Mouse (Mus musculus): Measurements from ENCODE around the gene Kcnv2. TPM values are rescaled to one million over a fixed set of nuclear protein-coding genes. Genes with fewer than 3 reads are reported as not detected.

Kcnv2 gene
- not detected in 2 replicates for total RNA-seq (2014; fragmentation: Nextera tagmentation)
- 0.06 and 0.16 TPM in 2 replicates for total RNA-seq (2017)
- polyA plus RNA-seq (2012) = not detected in 2 replicates

DNA sequence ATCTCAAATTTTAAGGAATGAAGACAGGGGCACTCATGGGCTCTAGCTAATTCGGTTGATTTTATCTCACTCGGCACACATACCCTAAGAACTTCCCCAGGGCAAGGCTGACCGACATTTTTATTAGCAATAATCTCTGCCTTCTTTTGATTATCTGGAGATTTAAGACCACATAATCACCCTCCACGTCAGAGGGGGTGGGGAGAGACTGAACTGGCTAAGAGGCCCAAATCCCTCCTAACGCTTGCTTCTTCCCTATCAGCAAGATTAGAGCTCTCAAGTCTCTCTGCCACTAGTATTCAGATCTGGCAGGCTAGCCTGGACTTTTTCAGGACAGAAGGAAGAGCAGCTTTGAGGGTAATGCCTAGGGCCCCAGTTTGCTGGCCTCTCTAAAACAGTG lies at the start of gene Kcnv2:
TSS of gene Kcnv2 (plus strand) at position 308 of the 400 bp plus-strand sequence.
- ATAC-seq (ENCODE audit: extremely low read depth, insufficient number of reproducible peaks, low FRiP score, poor library complexity, severe bottlenecking) = no peak
- no peak for DNase-seq (ENCODE audit: low spot score)
- H3K36me3 ChIP-seq (replicated peaks) = no peaks in the 10 kb centered on the region
- peaks cover 4% of the 10 kb centered on the region; the same call in 1 of the 2 replicates for H3K27me3 ChIP-seq (ENCODE audit: insufficient read depth, low read length)
- H3K4me3 ChIP-seq (ENCODE audit: low read depth, low read length) = no peak within 1 kb of the TSS
- no peaks in the 10 kb centered on the region for H3K4me1 ChIP-seq (ENCODE audit: insufficient read depth, low read depth, low read length)
- TF ChIP-seq TAL1 (conservative IDR thresholded peaks at IDR 0.05; ENCODE audit: low read depth, low read length) (no peak), POLR2AphosphoS5 (IDR thresholded peaks at IDR 0.05; ENCODE audit: insufficient replicate concordance, low read depth, low read length) (no peak), CTCF (IDR thresholded peaks at IDR 0.05; ENCODE audit: low read depth, low read length) (no peak), GATA2 (IDR thresholded peaks at IDR 0.05; ENCODE audit: borderline replicate concordance, low read depth, low read length) (no peak), GATA1 (IDR thresholded peaks at IDR 0.05; ENCODE audit: borderline replicate concordance, low read length) (no peak)
- no peaks in the 10 kb centered on the region; the same call in 1 of the 2 replicates for H3K9me3 ChIP-seq (replicated peaks)

DNA sequence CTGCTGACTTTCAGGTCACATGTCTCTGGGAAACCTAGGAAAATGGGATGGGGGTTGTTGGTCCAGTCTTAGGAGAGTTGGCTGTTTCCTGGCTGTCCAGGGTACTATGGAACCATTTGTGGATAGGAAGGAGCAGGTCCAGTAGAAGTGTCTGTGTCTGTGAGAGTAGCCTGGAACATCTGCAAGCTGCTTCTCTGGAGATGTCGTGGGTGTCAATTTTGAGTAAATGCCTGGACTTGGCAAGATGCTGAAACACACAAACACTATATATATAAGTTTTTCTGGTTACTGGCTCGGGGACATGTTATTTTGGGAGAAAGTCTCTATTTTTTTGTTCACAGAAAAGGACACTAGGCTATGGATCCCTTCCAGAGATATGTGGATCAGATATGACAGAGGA lies 49.0 kb upstream of the Kcnv2 start:
- TF ChIP-seq CTCF (IDR thresholded peaks at IDR 0.05; ENCODE audit: low read depth, low read length) (no peak), GATA1 (IDR thresholded peaks at IDR 0.05; ENCODE audit: borderline replicate concordance, low read length) (no peak), POLR2AphosphoS5 (IDR thresholded peaks at IDR 0.05; ENCODE audit: insufficient replicate concordance, low read depth, low read length) (no peak), GATA2 (IDR thresholded peaks at IDR 0.05; ENCODE audit: borderline replicate concordance, low read depth, low read length) (no peak), TAL1 (conservative IDR thresholded peaks at IDR 0.05; ENCODE audit: low read depth, low read length) (no peak)
- Histone ChIP-seq H3K4me3 (ENCODE audit: low read depth, low read length) (no peak overlapping the region), H3K36me3 (replicated peaks) (no peaks in the 10 kb centered on the region), H3K4me1 (ENCODE audit: insufficient read depth, low read depth, low read length) (no peaks in the 10 kb centered on the region), H3K27me3 (ENCODE audit: insufficient read depth, low read length) (no peaks in the 10 kb centered on the region), H3K9me3 (replicated peaks) (no peaks in the 10 kb centered on the region)
- DNase-seq (ENCODE audit: low spot score) (no peak), ATAC-seq (ENCODE audit: extremely low read depth, insufficient number of reproducible peaks, low FRiP score, poor library complexity, severe bottlenecking) (no peak)

DNA sequence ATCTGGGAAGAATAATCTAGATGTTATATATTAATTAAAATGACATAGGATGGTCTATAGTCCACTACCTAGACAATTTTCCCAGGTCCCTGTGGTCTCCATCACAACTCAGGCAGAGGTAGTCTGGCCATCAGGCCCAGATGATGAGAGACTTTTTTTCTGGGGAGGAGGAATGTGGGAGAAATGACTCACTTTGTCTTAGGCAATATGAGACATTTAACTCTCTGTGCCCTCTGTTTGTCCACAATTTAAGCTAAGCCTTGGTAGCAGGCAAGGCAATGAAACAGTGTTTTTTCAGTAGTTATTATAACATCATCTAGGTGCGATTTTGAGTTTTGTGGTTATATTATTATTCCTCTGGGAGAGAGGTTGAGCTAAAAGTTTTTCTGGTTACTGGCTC lies 48.0 kb upstream of the Kcnv2 start:
- H3K9me3 ChIP-seq (replicated peaks) = no peaks in the 10 kb centered on the region
- H3K4me1 ChIP-seq (ENCODE audit: insufficient read depth, low read depth, low read length) = no peaks in the 10 kb centered on the region
- H3K4me3 ChIP-seq (ENCODE audit: low read depth, low read length) = no peak overlapping the region
- no peak for ATAC-seq (ENCODE audit: extremely low read depth, insufficient number of reproducible peaks, low FRiP score, poor library complexity, severe bottlenecking)
- no peak for DNase-seq (ENCODE audit: low spot score)
- no peaks in the 10 kb centered on the region for H3K36me3 ChIP-seq (replicated peaks)
- no peak for TF ChIP-seq GATA2 (IDR thresholded peaks at IDR 0.05; ENCODE audit: borderline replicate concordance, low read depth, low read length)
- TF ChIP-seq POLR2AphosphoS5 (IDR thresholded peaks at IDR 0.05; ENCODE audit: insufficient replicate concordance, low read depth, low read length) = no peak
- no peak for TF ChIP-seq CTCF (IDR thresholded peaks at IDR 0.05; ENCODE audit: low read depth, low read length)
- no peak for TF ChIP-seq GATA1 (IDR thresholded peaks at IDR 0.05; ENCODE audit: borderline replicate concordance, low read length)
- no peak for TF ChIP-seq TAL1 (conservative IDR thresholded peaks at IDR 0.05; ENCODE audit: low read depth, low read length)
- H3K27me3 ChIP-seq (ENCODE audit: insufficient read depth, low read length) = no peaks in the 10 kb centered on the region

DNA sequence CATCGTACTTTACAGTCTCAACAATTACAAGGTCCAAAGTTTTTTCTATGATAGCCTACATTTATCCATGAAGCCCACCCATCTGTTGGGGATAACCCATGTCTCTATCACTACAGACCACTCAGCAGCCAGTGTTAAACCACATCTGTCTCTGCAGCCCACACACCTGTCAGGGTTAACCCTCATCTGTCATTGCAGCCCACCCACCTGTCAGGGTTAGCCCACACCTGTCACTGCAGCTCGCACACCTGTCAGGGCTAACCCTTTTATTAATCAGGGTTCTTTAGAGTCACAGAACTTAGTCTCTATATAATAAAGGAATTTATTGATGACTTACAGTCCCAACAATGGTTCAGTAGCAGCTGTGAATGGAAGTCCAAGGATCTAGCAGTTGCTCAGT lies 43.2 kb upstream of the Kcnv2 start:
- Histone ChIP-seq H3K27me3 (ENCODE audit: insufficient read depth, low read length) (no peaks in the 10 kb centered on the region), H3K4me3 (ENCODE audit: low read depth, low read length) (no peak overlapping the region), H3K4me1 (ENCODE audit: insufficient read depth, low read depth, low read length) (no peaks in the 10 kb centered on the region), H3K36me3 (replicated peaks) (no peaks in the 10 kb centered on the region), H3K9me3 (replicated peaks) (no peaks in the 10 kb centered on the region)
- no peak for DNase-seq (ENCODE audit: low spot score)
- ATAC-seq (ENCODE audit: extremely low read depth, insufficient number of reproducible peaks, low FRiP score, poor library complexity, severe bottlenecking) = no peak
- TF ChIP-seq TAL1 (conservative IDR thresholded peaks at IDR 0.05; ENCODE audit: low read depth, low read length) (no peak), CTCF (IDR thresholded peaks at IDR 0.05; ENCODE audit: low read depth, low read length) (no peak), POLR2AphosphoS5 (IDR thresholded peaks at IDR 0.05; ENCODE audit: insufficient replicate concordance, low read depth, low read length) (no peak), GATA2 (IDR thresholded peaks at IDR 0.05; ENCODE audit: borderline replicate concordance, low read depth, low read length) (no peak), GATA1 (IDR thresholded peaks at IDR 0.05; ENCODE audit: borderline replicate concordance, low read length) (no peak)

DNA sequence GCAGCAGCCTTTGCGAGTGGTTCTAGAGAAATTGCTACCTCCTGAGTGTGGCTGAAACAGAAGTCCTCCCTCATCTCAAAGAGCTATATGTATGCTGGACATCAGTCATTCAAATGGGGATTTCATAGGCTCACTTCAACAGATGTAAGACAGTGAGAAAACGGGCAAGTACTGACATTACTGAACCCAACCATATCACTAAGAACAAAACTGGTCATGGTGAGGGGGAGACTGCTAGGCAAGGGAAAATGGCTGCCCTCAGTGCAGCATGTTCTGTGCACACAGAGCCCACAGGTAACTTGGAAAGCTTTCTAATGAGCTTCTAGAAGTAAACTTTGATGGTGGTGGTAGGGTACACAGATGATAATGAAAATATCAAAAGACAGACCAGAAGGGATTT lies 12.3 kb upstream of the Kcnv2 start:
- DNase-seq (ENCODE audit: low spot score) (no peak), ATAC-seq (ENCODE audit: extremely low read depth, insufficient number of reproducible peaks, low FRiP score, poor library complexity, severe bottlenecking) (no peak)
- H3K36me3 ChIP-seq (replicated peaks) = no peaks in the 10 kb centered on the region
- no peaks in the 10 kb centered on the region for H3K9me3 ChIP-seq (replicated peaks)
- H3K4me3 ChIP-seq (ENCODE audit: low read depth, low read length) = no peak overlapping the region
- no peak for TF ChIP-seq TAL1 (conservative IDR thresholded peaks at IDR 0.05; ENCODE audit: low read depth, low read length)
- no peak for TF ChIP-seq GATA2 (IDR thresholded peaks at IDR 0.05; ENCODE audit: borderline replicate concordance, low read depth, low read length)
- TF ChIP-seq GATA1 (IDR thresholded peaks at IDR 0.05; ENCODE audit: borderline replicate concordance, low read length) = no peak
- no peak for TF ChIP-seq CTCF (IDR thresholded peaks at IDR 0.05; ENCODE audit: low read depth, low read length)
- TF ChIP-seq POLR2AphosphoS5 (IDR thresholded peaks at IDR 0.05; ENCODE audit: insufficient replicate concordance, low read depth, low read length) = no peak
- no peaks in the 10 kb centered on the region for H3K4me1 ChIP-seq (ENCODE audit: insufficient read depth, low read depth, low read length)
- no peaks in the 10 kb centered on the region for H3K27me3 ChIP-seq (ENCODE audit: insufficient read depth, low read length)

DNA sequence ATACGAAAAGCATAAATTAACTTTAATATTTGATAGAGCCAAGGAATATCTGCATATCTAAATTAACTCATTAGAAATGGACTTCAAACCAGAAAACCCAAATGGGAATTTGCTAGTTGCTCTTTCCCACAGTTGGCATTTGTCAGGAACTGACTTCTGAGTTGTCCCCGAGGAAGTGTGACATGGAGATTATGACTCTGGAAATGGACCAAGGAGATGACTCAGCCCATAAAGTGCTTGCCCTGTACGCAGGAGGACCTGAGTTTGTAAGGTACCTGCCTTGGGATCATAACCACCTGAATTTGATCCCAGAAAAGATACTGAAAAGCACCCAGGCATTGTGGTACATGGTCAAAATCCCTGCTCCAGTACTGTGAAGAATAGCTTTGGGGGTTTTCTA lies 11.1 kb upstream of the Kcnv2 start:
- no peak for TF ChIP-seq GATA2 (IDR thresholded peaks at IDR 0.05; ENCODE audit: borderline replicate concordance, low read depth, low read length)
- no peak for TF ChIP-seq CTCF (IDR thresholded peaks at IDR 0.05; ENCODE audit: low read depth, low read length)
- TF ChIP-seq TAL1 (conservative IDR thresholded peaks at IDR 0.05; ENCODE audit: low read depth, low read length) = no peak
- no peak for TF ChIP-seq GATA1 (IDR thresholded peaks at IDR 0.05; ENCODE audit: borderline replicate concordance, low read length)
- TF ChIP-seq POLR2AphosphoS5 (IDR thresholded peaks at IDR 0.05; ENCODE audit: insufficient replicate concordance, low read depth, low read length) = no peak
- H3K27me3 ChIP-seq (ENCODE audit: insufficient read depth, low read length) = no peaks in the 10 kb centered on the region
- ATAC-seq (ENCODE audit: extremely low read depth, insufficient number of reproducible peaks, low FRiP score, poor library complexity, severe bottlenecking) = no peak
- DNase-seq (ENCODE audit: low spot score) = no peak
- H3K9me3 ChIP-seq (replicated peaks) = no peaks in the 10 kb centered on the region
- no peaks in the 10 kb centered on the region for H3K4me1 ChIP-seq (ENCODE audit: insufficient read depth, low read depth, low read length)
- no peak overlapping the region for H3K4me3 ChIP-seq (ENCODE audit: low read depth, low read length)
- no peaks in the 10 kb centered on the region for H3K36me3 ChIP-seq (replicated peaks)

Measured in G1E (cell line).